Mouse (Mus musculus) hindbrain, embryonic 14.5 days (tissue): ENCODE results near the gene Lrrc8d. TPM values are rescaled to one million over a fixed set of nuclear protein-coding genes. Genes with fewer than 3 reads are reported as not detected.
A peak's percentile ranks its signal among the peaks of the same experiment; 100 is the strongest.
"Not testable (repeated sequence)": the region's sequence is repeated elsewhere in the genome, so short reads cannot be mapped to it uniquely, and the experiment has no call there.

Source experiments
- ATAC-seq: fragments of 200-750 bp; cut with Nextera tagmentation; 2 replicates; pipeline ENCODE4 v1.8.0; 2017; ENCODE audit warnings: moderate number of reproducible peaks, mild to moderate bottlenecking, moderate TSS enrichment, moderate library complexity; ENCODE audit not compliant: low FRiP score
- DNase-seq: peaks from one replicate; pipeline ENCODE4 v3.0.0-alpha.2; 2015; ENCODE audit warnings: low spot score
- H3K27ac ChIP-seq: fragments of 300-500 bp; sonication (generic); 2 replicates; pipeline ENCODE4 v1.5.1; 2014; ENCODE audit warnings: mild to moderate bottlenecking, moderate library complexity
- H3K27me3 ChIP-seq: fragments of 300-500 bp; sonication (generic); 2 replicates; pipeline ENCODE4 v1.6.1; 2014; ENCODE audit warnings: mild to moderate bottlenecking, low read length, mixed read lengths; ENCODE audit not compliant: control insufficient read depth, insufficient read depth
- H3K36me3 ChIP-seq: fragments of 300-500 bp; sonication (generic); replicated peaks from 2 replicates; pipeline ENCODE4 v1.6.1; 2014; ENCODE audit not compliant: control insufficient read depth, insufficient read depth
- H3K4me1 ChIP-seq: fragments of 300-500 bp; sonication (generic); replicated peaks from 2 replicates; pipeline ENCODE4 v1.6.1; 2014; ENCODE audit warnings: antibody characterized with exemption, low read length, mixed read lengths; ENCODE audit not compliant: control insufficient read depth, insufficient read depth
- H3K4me2 ChIP-seq: fragments of 300-500 bp; sonication (generic); replicated peaks from 2 replicates; pipeline ENCODE4 v1.6.1; 2014; ENCODE audit warnings: mild to moderate bottlenecking, moderate library complexity
- H3K4me3 ChIP-seq: fragments of 300-500 bp; sonication (generic); replicated peaks from 2 replicates; pipeline ENCODE4 v1.5.1; 2014; ENCODE audit warnings: mild to moderate bottlenecking, low read length
- H3K9ac ChIP-seq: fragments of 300-500 bp; sonication (generic); 2 replicates; pipeline ENCODE4 v1.6.1; 2014
- H3K9me3 ChIP-seq: fragments of 300-500 bp; sonication (generic); 2 replicates; pipeline ENCODE4 v1.6.1; 2016; ENCODE audit warnings: low read length; ENCODE audit not compliant: control insufficient read depth
- WGBS: fragments of 180-500 bp; shearing (Covaris S2); extraction: QIAGEN DNeasy Blood & Tissue Kit; methylation state at CpG from one replicate; pipeline ENCODE4 v1.1.7; 2014; 5-methylcytosine and 5-hydroxymethylcytosine counted together
- polyA plus RNA-seq: library from polyadenylated mRNA; unstranded; fragments of >200 nt; fragmentation: Nextera tagmentation; extraction: Ambion mirVana; gene quantifications from 2 replicates; pipeline ENCODE4 v1.2.1, GENCODE M21; 2014

Gene Lrrc8d
- polyA plus RNA-seq, 1 experiment from 2014 or later: 38.4 TPM

GRCm38 (mm10) chr5:105683912-105684350 is 15.8 kb upstream of the Lrrc8d start:
- no peak for ATAC-seq
- Histone ChIP-seq H3K4me2 (no peak overlapping the region), H3K36me3 (no peaks in the 10 kb centered on the region), H3K9ac (no peak overlapping the region), H3K27ac (no peak overlapping the region), H3K27me3 (no peaks in the 10 kb centered on the region), H3K9me3 (no peaks in the 10 kb centered on the region), H3K4me1 (no peaks in the 10 kb centered on the region; the same call in 1 of the 2 replicates), H3K4me3 (no peak overlapping the region)
- WGBS: 17% methylated on average over 4 of the region's 4 CpGs
- no peak for DNase-seq

GRCm38 (mm10) chr5:105684861-105685600 is 14.7 kb upstream of the Lrrc8d start:
- no peak overlapping the region for H3K9ac ChIP-seq
- H3K4me2 ChIP-seq: 0 out of 2 replicates have a peak overlapping the region, but pooled peaks have one; percentile 15
- no peaks in the 10 kb centered on the region for H3K27me3 ChIP-seq
- no peaks in the 10 kb centered on the region; the same call in 1 of the 2 replicates for H3K4me1 ChIP-seq
- H3K36me3 ChIP-seq: no peaks in the 10 kb centered on the region
- no peak overlapping the region for H3K27ac ChIP-seq
- peak; percentile 58 for ATAC-seq
- 30% methylated on average over 14 of the region's 14 CpGs for WGBS
- H3K4me3 ChIP-seq: no peak overlapping the region
- peak; percentile 92 for DNase-seq
- H3K9me3 ChIP-seq: no peaks in the 10 kb centered on the region

- not testable (repeated sequence) for ATAC-seq, H3K27ac ChIP-seq, H3K9me3 ChIP-seq, H3K4me3 ChIP-seq, H3K9ac ChIP-seq, DNase-seq, H3K4me2 ChIP-seq, H3K27me3 ChIP-seq, H3K36me3 ChIP-seq, H3K4me1 ChIP-seq
- WGBS: 90% methylated on average over 6 of the region's 7 CpGs
These were observed 13.9 kb upstream of the Lrrc8d start for GRCm38 (mm10) chr5:105685780-105686305.

- H3K9me3 ChIP-seq: no peaks in the 10 kb centered on the region
- H3K4me1 ChIP-seq: no peaks in the 10 kb centered on the region; the same call in 1 of the 2 replicates
- ATAC-seq: no peak
- no peaks in the 10 kb centered on the region for H3K27me3 ChIP-seq
- DNase-seq: no peak
- no peak overlapping the region for H3K4me3 ChIP-seq
- H3K4me2 ChIP-seq: no peak overlapping the region
- WGBS: 71% methylated on average over 12 of the region's 12 CpGs
- no peaks in the 10 kb centered on the region for H3K36me3 ChIP-seq
- H3K9ac ChIP-seq: no peak overlapping the region
- no peak overlapping the region for H3K27ac ChIP-seq
These were observed 13.3 kb upstream of the Lrrc8d start for GRCm38 (mm10) chr5:105686331-105686995.

- WGBS: 65% methylated on average over 10 of the region's 10 CpGs
- H3K4me2 ChIP-seq: no peak overlapping the region
- DNase-seq (no peak), ATAC-seq (no peak)
- no peak overlapping the region for H3K4me3 ChIP-seq
- H3K36me3 ChIP-seq: no peaks in the 10 kb centered on the region
- no peak overlapping the region for H3K9ac ChIP-seq
- no peaks in the 10 kb centered on the region for H3K9me3 ChIP-seq
- H3K4me1 ChIP-seq: no peaks in the 10 kb centered on the region
- no peaks in the 10 kb centered on the region for H3K27me3 ChIP-seq
- no peak overlapping the region for H3K27ac ChIP-seq
These were observed 9.0 kb upstream of the Lrrc8d start for GRCm38 (mm10) chr5:105690502-105691454.

- Histone ChIP-seq H3K4me2 (no peak overlapping the region), H3K9me3 (no peaks in the 10 kb centered on the region), H3K9ac (no peak overlapping the region), H3K27ac (no peak overlapping the region), H3K4me1 (no peaks in the 10 kb centered on the region), H3K4me3 (no peak overlapping the region), H3K27me3 (no peaks in the 10 kb centered on the region), H3K36me3 (no peaks in the 10 kb centered on the region)
- 84% methylated on average over 7 of the region's 7 CpGs for WGBS
- DNase-seq (no peak), ATAC-seq (no peak)
These were observed 8.1 kb upstream of the Lrrc8d start for GRCm38 (mm10) chr5:105691645-105692044.

- H3K36me3 ChIP-seq: no peaks in the 10 kb centered on the region
- H3K27ac ChIP-seq: no peak overlapping the region
- 0 out of 2 replicates have a peak, but pooled peaks cover 7% of the 10 kb centered on the region for H3K4me1 ChIP-seq
- DNase-seq (no peak), ATAC-seq (no peak)
- no peak overlapping the region for H3K9ac ChIP-seq
- H3K4me2 ChIP-seq: no peak overlapping the region
- no peak overlapping the region for H3K4me3 ChIP-seq
- no peaks in the 10 kb centered on the region for H3K9me3 ChIP-seq
- WGBS: 89% methylated on average over 7 of the region's 7 CpGs
- no peaks in the 10 kb centered on the region for H3K27me3 ChIP-seq
These were observed 5.3 kb upstream of the Lrrc8d start for GRCm38 (mm10) chr5:105694339-105694930.

GRCm38 (mm10) chr5:105696049-105696448 is 3.7 kb upstream of the Lrrc8d start:
- Histone ChIP-seq H3K27ac (no peak overlapping the region), H3K36me3 (no peaks in the 10 kb centered on the region), H3K27me3 (no peaks in the 10 kb centered on the region), H3K4me2 (no peak overlapping the region), H3K4me3 (no peak overlapping the region), H3K9me3 (no peaks in the 10 kb centered on the region), H3K4me1 (peaks cover 9% of the 10 kb centered on the region; the same call in 1 of the 2 replicates), H3K9ac (no peak overlapping the region)
- WGBS: 87% methylated on average over 6 of the region's 6 CpGs
- no peak for DNase-seq
- ATAC-seq: no peak
